Mouse (Mus musculus) liver, embryonic 12.5 days (tissue): ENCODE data around the gene Foxk1. TPM values are rescaled to one million over a fixed set of nuclear protein-coding genes. Genes with fewer than 3 reads are reported as not detected.

Source experiments
- ATAC-seq: fragments of 200-750 bp; cut with Nextera tagmentation; 2 replicates; pipeline ENCODE4 v1.8.0; 2017; ENCODE audit warnings: moderate number of reproducible peaks, mild to moderate bottlenecking, moderate library complexity
- H3K27ac ChIP-seq: fragments of 300-500 bp; sonication (generic); 2 replicates; pipeline ENCODE4 v1.5.1; 2016; ENCODE audit warnings: mild to moderate bottlenecking
- H3K27me3 ChIP-seq: fragments of 300-500 bp; sonication (generic); replicated peaks from 2 replicates; pipeline ENCODE4 v1.6.1; 2016; ENCODE audit warnings: mild to moderate bottlenecking, moderate library complexity
- H3K36me3 ChIP-seq: fragments of 300-500 bp; sonication (generic); 2 replicates; pipeline ENCODE4 v1.6.1; 2016; ENCODE audit warnings: mild to moderate bottlenecking, moderate library complexity
- H3K4me1 ChIP-seq: fragments of 300-500 bp; sonication (generic); 2 replicates; pipeline ENCODE4 v1.6.1; 2016
- H3K4me2 ChIP-seq: fragments of 300-500 bp; sonication (generic); 2 replicates; pipeline ENCODE4 v1.6.1; 2016; ENCODE audit warnings: mild to moderate bottlenecking, moderate library complexity
- H3K4me3 ChIP-seq: fragments of 300-500 bp; sonication (generic); 2 replicates; pipeline ENCODE4 v1.5.1; 2016; ENCODE audit warnings: mild to moderate bottlenecking, moderate library complexity
- H3K9ac ChIP-seq: fragments of 300-500 bp; sonication (generic); 2 replicates; pipeline ENCODE4 v1.6.1; 2016; ENCODE audit warnings: mild to moderate bottlenecking, moderate library complexity
- H3K9me3 ChIP-seq: fragments of 300-500 bp; sonication (generic); replicated peaks from 2 replicates; pipeline ENCODE4 v1.6.1; 2016; ENCODE audit warnings: mild to moderate bottlenecking, moderate library complexity
- WGBS: fragments of 180-500 bp; shearing (Covaris S2); methylation state at CpG from one replicate; pipeline ENCODE4 v1.1.7; 2016; ENCODE audit not compliant: insufficient replicate concordance; 5-methylcytosine and 5-hydroxymethylcytosine counted together
- polyA plus RNA-seq: library from polyadenylated mRNA; unstranded; fragments of >200 nt; fragmentation: Nextera tagmentation; extraction: Ambion mirVana; gene quantifications from 2 replicates; pipeline ENCODE4 v1.2.1, GENCODE M21; 2016

Foxk1 gene
- polyA plus RNA-seq, 1 experiment from 2014 or later: 3.1 TPM

GRCm38 (mm10) chr5:142410348-142410747 lies 9.1 kb downstream of the Foxk1 start:
- Histone ChIP-seq H3K27me3 (no peaks in the 10 kb centered on the region), H3K4me1 (peaks cover 66% of the 10 kb centered on the region), H3K9ac (no peak overlapping the region), H3K4me2 (no peak overlapping the region), H3K4me3 (no peak overlapping the region), H3K9me3 (no peaks in the 10 kb centered on the region), H3K36me3 (peaks cover 21% of the 10 kb centered on the region), H3K27ac (no peak overlapping the region)
- WGBS: 61% methylated on average over 7 of the region's 7 CpGs
- ATAC-seq: no peak

- H3K4me1 ChIP-seq: peaks cover 68% of the 10 kb centered on the region
Observed at GRCm38 (mm10) chr5:142412678-142413385, 11.5 kb downstream of the Foxk1 start.

GRCm38 (mm10) chr5:142413723-142414445 lies 12.6 kb downstream of the Foxk1 start:
- 59% methylated on average over 9 of the region's 9 CpGs for WGBS
- Histone ChIP-seq H3K27ac (no peak overlapping the region), H3K9me3 (no peaks in the 10 kb centered on the region), H3K4me1 (peaks cover 75% of the 10 kb centered on the region), H3K9ac (no peak overlapping the region), H3K4me2 (no peak overlapping the region), H3K27me3 (no peaks in the 10 kb centered on the region), H3K36me3 (0 out of 2 replicates have a peak, but pooled peaks cover 3% of the 10 kb centered on the region), H3K4me3 (no peak overlapping the region)
- no peak for ATAC-seq

More at GRCm38 (mm10) chr5:142412678-142413385, 11.5 kb downstream of the Foxk1 start:
- Histone ChIP-seq H3K27ac (no peak overlapping the region), H3K9me3 (no peaks in the 10 kb centered on the region), H3K4me2 (no peak overlapping the region), H3K27me3 (no peaks in the 10 kb centered on the region), H3K9ac (no peak overlapping the region), H3K36me3 (peaks cover 10% of the 10 kb centered on the region), H3K4me3 (no peak overlapping the region)
- WGBS: 73% methylated on average over 6 of the region's 6 CpGs
- no peak for ATAC-seq

- Histone ChIP-seq H3K9ac (no peak overlapping the region), H3K4me1 (peaks cover 65% of the 10 kb centered on the region), H3K27ac (peak overlapping the region; percentile 26; the same call in 1 of the 2 replicates), H3K4me2 (no peak overlapping the region), H3K4me3 (no peak overlapping the region), H3K36me3 (peaks cover 17% of the 10 kb centered on the region), H3K9me3 (no peaks in the 10 kb centered on the region), H3K27me3 (no peaks in the 10 kb centered on the region)
- ATAC-seq: no peak
- WGBS: 65% methylated on average over 6 of the region's 6 CpGs
Observed at GRCm38 (mm10) chr5:142415401-142415800, 14.1 kb downstream of the Foxk1 start.

- Histone ChIP-seq H3K36me3 (peaks cover 25% of the 10 kb centered on the region), H3K27me3 (no peaks in the 10 kb centered on the region), H3K27ac (peak overlapping the region; percentile 63), H3K4me2 (peak overlapping the region; percentile 51), H3K4me1 (peaks cover 65% of the 10 kb centered on the region), H3K9ac (peak overlapping the region; percentile 27; the same call in 1 of the 2 replicates), H3K9me3 (no peaks in the 10 kb centered on the region), H3K4me3 (no peak overlapping the region)
- peak; percentile 67 for ATAC-seq
- 10% methylated on average over 14 of the region's 14 CpGs for WGBS
Observed at GRCm38 (mm10) chr5:142416070-142416775, 14.9 kb downstream of the Foxk1 start.

GRCm38 (mm10) chr5:142417104-142417503 lies 15.8 kb downstream of the Foxk1 start:
- no peak for ATAC-seq
- Histone ChIP-seq H3K4me3 (no peak overlapping the region), H3K9me3 (no peaks in the 10 kb centered on the region), H3K4me2 (no peak overlapping the region), H3K27ac (peak overlapping the region; percentile 63), H3K36me3 (peaks cover 30% of the 10 kb centered on the region), H3K27me3 (no peaks in the 10 kb centered on the region), H3K9ac (no peak overlapping the region; the same call in 1 of the 2 replicates), H3K4me1 (peaks cover 65% of the 10 kb centered on the region)
- WGBS: 57% methylated on average over 3 of the region's 3 CpGs

GRCm38 (mm10) chr5:142417876-142418275 lies 16.6 kb downstream of the Foxk1 start:
- peak overlapping the region; percentile 63 for H3K27ac ChIP-seq
- H3K9me3 ChIP-seq: no peaks in the 10 kb centered on the region
- ATAC-seq: peak; percentile 36; the same call in 1 of the 2 replicates
- H3K9ac ChIP-seq: no peak overlapping the region
- peaks cover 57% of the 10 kb centered on the region for H3K4me1 ChIP-seq
- 77% methylated on average over 9 of the region's 9 CpGs for WGBS
- H3K27me3 ChIP-seq: no peaks in the 10 kb centered on the region
- peaks cover 33% of the 10 kb centered on the region for H3K36me3 ChIP-seq
- H3K4me2 ChIP-seq: peak overlapping the region; percentile 12; the same call in 1 of the 2 replicates
- H3K4me3 ChIP-seq: no peak overlapping the region

GRCm38 (mm10) chr5:142418419-142418818 lies 17.1 kb downstream of the Foxk1 start:
- H3K36me3 ChIP-seq: peaks cover 33% of the 10 kb centered on the region
- H3K9me3 ChIP-seq: no peaks in the 10 kb centered on the region
- H3K27ac ChIP-seq: no peak overlapping the region
- WGBS: 76% methylated on average over 4 of the region's 4 CpGs
- ATAC-seq: no peak
- H3K27me3 ChIP-seq: no peaks in the 10 kb centered on the region
- H3K4me1 ChIP-seq: peaks cover 52% of the 10 kb centered on the region
- H3K9ac ChIP-seq: no peak overlapping the region
- H3K4me3 ChIP-seq: no peak overlapping the region
- no peak overlapping the region for H3K4me2 ChIP-seq

- ATAC-seq: no peak
- WGBS: 83% methylated on average over 4 of the region's 4 CpGs
Observed at GRCm38 (mm10) chr5:142420317-142420716, 19.0 kb downstream of the Foxk1 start.

GRCm38 (mm10) chr5:142420920-142421319 lies 19.6 kb downstream of the Foxk1 start:
- no peak overlapping the region for H3K9ac ChIP-seq
- WGBS: 82% methylated on average over 9 of the region's 9 CpGs

More at GRCm38 (mm10) chr5:142420317-142420716, 19.0 kb downstream of the Foxk1 start:
- H3K4me1 ChIP-seq: peaks cover 50% of the 10 kb centered on the region
- H3K9ac ChIP-seq: no peak overlapping the region
- H3K36me3 ChIP-seq: peaks cover 33% of the 10 kb centered on the region
- H3K27ac ChIP-seq: no peak overlapping the region
- no peak overlapping the region for H3K4me2 ChIP-seq
- no peak overlapping the region for H3K4me3 ChIP-seq
- H3K27me3 ChIP-seq: no peaks in the 10 kb centered on the region
- H3K9me3 ChIP-seq: no peaks in the 10 kb centered on the region

GRCm38 (mm10) chr5:142421886-142422285 lies 20.6 kb downstream of the Foxk1 start:
- H3K9ac ChIP-seq: no peak overlapping the region
- no peak overlapping the region for H3K27ac ChIP-seq
- WGBS: 72% methylated on average over 5 of the region's 5 CpGs
- H3K4me1 ChIP-seq: peaks cover 50% of the 10 kb centered on the region
- no peak overlapping the region for H3K4me3 ChIP-seq
- no peak for ATAC-seq
- H3K27me3 ChIP-seq: no peaks in the 10 kb centered on the region
- no peak overlapping the region for H3K4me2 ChIP-seq
- H3K9me3 ChIP-seq: no peaks in the 10 kb centered on the region
- H3K36me3 ChIP-seq: peaks cover 33% of the 10 kb centered on the region

More at GRCm38 (mm10) chr5:142420920-142421319, 19.6 kb downstream of the Foxk1 start:
- ATAC-seq: no peak
- Histone ChIP-seq H3K4me1 (peaks cover 50% of the 10 kb centered on the region), H3K4me2 (no peak overlapping the region), H3K36me3 (peaks cover 33% of the 10 kb centered on the region), H3K27ac (no peak overlapping the region), H3K27me3 (no peaks in the 10 kb centered on the region), H3K4me3 (no peak overlapping the region), H3K9me3 (no peaks in the 10 kb centered on the region)
